Mouse (Mus musculus): Measurements from ENCODE around the gene Adam23. TPM values are rescaled to one million over a fixed set of nuclear protein-coding genes. Genes with fewer than 3 reads are reported as not detected.

Gene Adam23
- polyA plus RNA-seq, 1 experiment from 2014 or later = 7.6 TPM

GRCm38 (mm10) chr1:63518814-63519213, 73.1 kb downstream of the Adam23 start:
- 55% methylated on average over 5 of the region's 5 CpGs for WGBS
- H3K36me3 ChIP-seq (replicated peaks; ENCODE audit: control insufficient read depth, insufficient read depth, low read depth, low read length) = no peaks in the 10 kb centered on the region
- H3K4me2 ChIP-seq (ENCODE audit: low read depth, low read length) = no peak overlapping the region
- no peak overlapping the region for H3K4me3 ChIP-seq (ENCODE audit: low read depth, low read length)
- ATAC-seq (replicated peaks; ENCODE audit: insufficient number of reproducible peaks, low FRiP score, low TSS enrichment, low read depth) (no peak), DNase-seq (ENCODE audit: low spot score) (peak; percentile 30)
- no peaks in the 10 kb centered on the region for H3K4me1 ChIP-seq (ENCODE audit: control insufficient read depth, insufficient read depth, low read length)
- no peak overlapping the region for H3K27ac ChIP-seq (replicated peaks; ENCODE audit: low read depth, low read length)
- H3K9me3 ChIP-seq (replicated peaks; ENCODE audit: control insufficient read depth, low read length) = no peaks in the 10 kb centered on the region
- H3K27me3 ChIP-seq (ENCODE audit: control insufficient read depth, insufficient read depth, low read length) = no peaks in the 10 kb centered on the region
- no peak overlapping the region for H3K9ac ChIP-seq (replicated peaks; ENCODE audit: low read length)

DNA sequence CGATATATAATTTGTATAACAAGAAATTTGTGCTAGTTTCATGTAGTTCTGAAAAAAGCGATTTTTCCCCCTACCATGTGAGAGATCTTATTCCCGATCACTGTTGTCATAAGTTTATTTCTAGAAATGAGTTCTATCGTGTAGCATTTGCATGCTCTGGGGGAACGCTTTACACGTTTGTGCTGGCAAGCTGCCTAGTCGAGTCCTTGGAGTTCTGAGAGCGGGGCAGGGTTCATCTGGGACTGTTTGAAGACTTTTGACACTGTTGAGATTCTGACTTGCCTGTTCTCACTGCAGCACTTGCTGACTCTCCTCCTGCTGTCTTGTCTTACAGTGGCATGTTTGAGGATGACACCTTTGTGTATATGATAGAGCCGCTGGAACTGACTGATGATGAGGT, 84.2 kb downstream of the Adam23 start:
- Histone ChIP-seq H3K4me3 (ENCODE audit: low read depth, low read length) (no peak overlapping the region), H3K4me2 (ENCODE audit: low read depth, low read length) (no peak overlapping the region), H3K4me1 (ENCODE audit: control insufficient read depth, insufficient read depth, low read length) (no peaks in the 10 kb centered on the region), H3K27ac (replicated peaks; ENCODE audit: low read depth, low read length) (no peak overlapping the region), H3K9me3 (replicated peaks; ENCODE audit: control insufficient read depth, low read length) (no peaks in the 10 kb centered on the region), H3K36me3 (replicated peaks; ENCODE audit: control insufficient read depth, insufficient read depth, low read depth, low read length) (no peaks in the 10 kb centered on the region), H3K9ac (replicated peaks; ENCODE audit: low read length) (no peak overlapping the region), H3K27me3 (ENCODE audit: control insufficient read depth, insufficient read depth, low read length) (no peaks in the 10 kb centered on the region)
- DNase-seq (ENCODE audit: low spot score) = no peak
- 81% methylated on average over 9 of the region's 9 CpGs for WGBS
- ATAC-seq (replicated peaks; ENCODE audit: insufficient number of reproducible peaks, low FRiP score, low TSS enrichment, low read depth) = no peak

- Histone ChIP-seq H3K4me1 (ENCODE audit: control insufficient read depth, insufficient read depth, low read length) (no peaks in the 10 kb centered on the region), H3K27me3 (ENCODE audit: control insufficient read depth, insufficient read depth, low read length) (no peaks in the 10 kb centered on the region), H3K9ac (replicated peaks; ENCODE audit: low read length) (no peak overlapping the region), H3K36me3 (replicated peaks; ENCODE audit: control insufficient read depth, insufficient read depth, low read depth, low read length) (no peaks in the 10 kb centered on the region), H3K4me2 (ENCODE audit: low read depth, low read length) (no peak overlapping the region), H3K27ac (replicated peaks; ENCODE audit: low read depth, low read length) (no peak overlapping the region), H3K9me3 (replicated peaks; ENCODE audit: control insufficient read depth, low read length) (no peaks in the 10 kb centered on the region), H3K4me3 (ENCODE audit: low read depth, low read length) (no peak overlapping the region)
- ATAC-seq (replicated peaks; ENCODE audit: insufficient number of reproducible peaks, low FRiP score, low TSS enrichment, low read depth) = no peak
- DNase-seq (ENCODE audit: low spot score) = no peak
- WGBS = 67% methylated on average over 6 of the region's 6 CpGs
Measured at GRCm38 (mm10) chr1:63534271-63534827, 88.7 kb downstream of the Adam23 start.

DNA sequence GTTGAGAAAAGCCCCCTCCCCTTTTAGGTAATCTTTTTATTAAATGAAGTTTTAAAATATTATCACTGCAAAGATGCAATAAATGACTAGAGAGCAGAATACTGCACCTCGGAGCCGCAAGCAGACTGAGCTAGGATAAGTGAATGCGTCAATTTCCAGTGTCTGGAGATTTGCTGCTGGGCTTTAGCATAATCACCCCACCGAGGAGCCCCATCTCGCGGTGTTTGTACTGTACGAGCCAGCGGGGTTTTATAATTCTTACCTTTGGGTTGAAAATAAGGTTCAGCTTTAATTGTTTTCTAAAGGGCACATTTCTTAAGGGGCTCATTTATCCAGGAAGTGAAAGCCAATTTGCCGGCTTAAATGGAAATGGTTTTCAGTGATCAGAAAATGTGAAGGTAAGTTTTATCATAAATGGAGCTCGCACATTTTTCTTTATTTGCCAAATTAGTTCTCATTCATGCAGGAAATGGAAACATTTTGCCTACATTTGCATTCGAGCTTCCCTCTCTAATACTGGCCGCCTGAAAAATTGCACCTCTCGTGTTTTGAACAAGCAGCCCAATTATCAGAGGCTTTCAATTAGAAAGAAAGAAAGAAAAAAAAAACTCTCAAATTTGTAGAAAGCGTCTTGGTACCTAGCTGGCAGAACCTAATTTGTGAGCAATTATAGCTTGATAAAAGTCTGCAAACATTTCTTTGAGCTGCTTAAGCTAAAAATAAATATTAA, 94.4 kb downstream of the Adam23 start:
- no peak overlapping the region for H3K9ac ChIP-seq (replicated peaks; ENCODE audit: low read length)
- no peaks in the 10 kb centered on the region for H3K36me3 ChIP-seq (replicated peaks; ENCODE audit: control insufficient read depth, insufficient read depth, low read depth, low read length)
- 57% methylated on average over 14 of the region's 14 CpGs for WGBS
- no peak for ATAC-seq (replicated peaks; ENCODE audit: insufficient number of reproducible peaks, low FRiP score, low TSS enrichment, low read depth)
- H3K4me3 ChIP-seq (ENCODE audit: low read depth, low read length) = no peak overlapping the region
- H3K9me3 ChIP-seq (replicated peaks; ENCODE audit: control insufficient read depth, low read length) = no peaks in the 10 kb centered on the region
- DNase-seq (ENCODE audit: low spot score) = no peak
- H3K4me1 ChIP-seq (ENCODE audit: control insufficient read depth, insufficient read depth, low read length) = no peaks in the 10 kb centered on the region
- no peaks in the 10 kb centered on the region for H3K27me3 ChIP-seq (ENCODE audit: control insufficient read depth, insufficient read depth, low read length)
- no peak overlapping the region for H3K27ac ChIP-seq (replicated peaks; ENCODE audit: low read depth, low read length)
- no peak overlapping the region for H3K4me2 ChIP-seq (ENCODE audit: low read depth, low read length)

GRCm38 (mm10) chr1:63544122-63544521, 98.4 kb downstream of the Adam23 start:
- no peaks in the 10 kb centered on the region for H3K9me3 ChIP-seq (replicated peaks; ENCODE audit: control insufficient read depth, low read length)
- DNase-seq (ENCODE audit: low spot score) = no peak
- H3K9ac ChIP-seq (replicated peaks; ENCODE audit: low read length) = no peak overlapping the region
- no peak overlapping the region for H3K4me3 ChIP-seq (ENCODE audit: low read depth, low read length)
- no peaks in the 10 kb centered on the region for H3K27me3 ChIP-seq (ENCODE audit: control insufficient read depth, insufficient read depth, low read length)
- ATAC-seq (replicated peaks; ENCODE audit: insufficient number of reproducible peaks, low FRiP score, low TSS enrichment, low read depth) = no peak
- H3K4me1 ChIP-seq (ENCODE audit: control insufficient read depth, insufficient read depth, low read length) = no peaks in the 10 kb centered on the region
- no peak overlapping the region for H3K4me2 ChIP-seq (ENCODE audit: low read depth, low read length)
- no peak overlapping the region for H3K27ac ChIP-seq (replicated peaks; ENCODE audit: low read depth, low read length)
- WGBS = 89% methylated on average over 2 of the region's 2 CpGs
- no peaks in the 10 kb centered on the region for H3K36me3 ChIP-seq (replicated peaks; ENCODE audit: control insufficient read depth, insufficient read depth, low read depth, low read length)

DNA sequence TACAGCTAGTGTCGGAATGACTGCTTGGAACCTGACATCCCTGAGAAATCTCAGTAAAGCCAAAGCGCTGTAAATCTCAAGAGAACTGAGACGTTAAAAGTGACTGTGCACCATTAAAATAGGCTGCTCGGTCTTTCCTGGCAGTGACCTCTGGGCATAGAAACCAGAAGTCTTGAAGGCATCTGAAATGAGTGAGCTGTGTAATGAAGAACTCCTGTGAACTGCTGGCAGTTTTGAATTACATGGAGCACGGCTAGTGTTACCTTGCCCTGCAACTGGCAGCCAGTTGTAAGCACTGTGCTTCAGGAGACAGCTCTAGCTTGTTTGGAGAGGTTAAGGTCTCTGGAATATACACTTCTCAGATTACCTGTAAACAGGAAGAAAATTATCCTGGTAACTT, 107.3 kb downstream of the Adam23 start:
- 23% methylated on average over 5 of the region's 5 CpGs for WGBS

GRCm38 (mm10) chr1:63561772-63562520, 116.3 kb downstream of the Adam23 start:
- DNase-seq (ENCODE audit: low spot score) (no peak), ATAC-seq (replicated peaks; ENCODE audit: insufficient number of reproducible peaks, low FRiP score, low TSS enrichment, low read depth) (no peak)
- Histone ChIP-seq H3K36me3 (replicated peaks; ENCODE audit: control insufficient read depth, insufficient read depth, low read depth, low read length) (no peaks in the 10 kb centered on the region), H3K27ac (replicated peaks; ENCODE audit: low read depth, low read length) (no peak overlapping the region), H3K4me3 (ENCODE audit: low read depth, low read length) (no peak overlapping the region), H3K27me3 (ENCODE audit: control insufficient read depth, insufficient read depth, low read length) (no peaks in the 10 kb centered on the region), H3K9ac (replicated peaks; ENCODE audit: low read length) (no peak overlapping the region), H3K4me1 (ENCODE audit: control insufficient read depth, insufficient read depth, low read length) (no peaks in the 10 kb centered on the region), H3K9me3 (replicated peaks; ENCODE audit: control insufficient read depth, low read length) (no peaks in the 10 kb centered on the region), H3K4me2 (ENCODE audit: low read depth, low read length) (no peak overlapping the region)
- 76% methylated on average over 4 of the region's 4 CpGs for WGBS

More for the DNA sequence above, 107.3 kb downstream of the Adam23 start:
- Histone ChIP-seq H3K36me3 (replicated peaks; ENCODE audit: control insufficient read depth, insufficient read depth, low read depth, low read length) (no peaks in the 10 kb centered on the region), H3K9me3 (replicated peaks; ENCODE audit: control insufficient read depth, low read length) (no peaks in the 10 kb centered on the region), H3K4me3 (ENCODE audit: low read depth, low read length) (no peak overlapping the region), H3K27ac (replicated peaks; ENCODE audit: low read depth, low read length) (peak overlapping the region; percentile 56; the same call in 1 of the 2 replicates), H3K4me2 (ENCODE audit: low read depth, low read length) (no peak overlapping the region), H3K27me3 (ENCODE audit: control insufficient read depth, insufficient read depth, low read length) (no peaks in the 10 kb centered on the region), H3K9ac (replicated peaks; ENCODE audit: low read length) (no peak overlapping the region), H3K4me1 (ENCODE audit: control insufficient read depth, insufficient read depth, low read length) (peaks cover 3% of the 10 kb centered on the region; the same call in 1 of the 2 replicates)
- DNase-seq (ENCODE audit: low spot score) = peak; percentile 75
- 0 out of 2 replicates have a peak, but pooled peaks have one; percentile 59 for ATAC-seq (replicated peaks; ENCODE audit: insufficient number of reproducible peaks, low FRiP score, low TSS enrichment, low read depth)

- no peak overlapping the region for H3K27ac ChIP-seq (replicated peaks; ENCODE audit: low read depth, low read length)
- no peak overlapping the region for H3K9ac ChIP-seq (replicated peaks; ENCODE audit: low read length)
- no peak for ATAC-seq (replicated peaks; ENCODE audit: insufficient number of reproducible peaks, low FRiP score, low TSS enrichment, low read depth)
- no peaks in the 10 kb centered on the region for H3K9me3 ChIP-seq (replicated peaks; ENCODE audit: control insufficient read depth, low read length)
- H3K36me3 ChIP-seq (replicated peaks; ENCODE audit: control insufficient read depth, insufficient read depth, low read depth, low read length) = no peaks in the 10 kb centered on the region
- H3K27me3 ChIP-seq (ENCODE audit: control insufficient read depth, insufficient read depth, low read length) = no peaks in the 10 kb centered on the region
- no peak for DNase-seq (ENCODE audit: low spot score)
- WGBS = 59% methylated on average over 4 of the region's 4 CpGs
- no peak overlapping the region for H3K4me2 ChIP-seq (ENCODE audit: low read depth, low read length)
- H3K4me3 ChIP-seq (ENCODE audit: low read depth, low read length) = no peak overlapping the region
- no peaks in the 10 kb centered on the region for H3K4me1 ChIP-seq (ENCODE audit: control insufficient read depth, insufficient read depth, low read length)
Measured at GRCm38 (mm10) chr1:63563928-63564327, 118.2 kb downstream of the Adam23 start.
